Mouse (Mus musculus) megakaryocyte, embryonic 14.5 days (primary cell): ENCODE results near the gene Cct3.
"Not testable (repeated sequence)": the region's sequence is repeated elsewhere in the genome, so short reads cannot be mapped to it uniquely, and the experiment has no call there.

ENCODE experiments used
- FLI1 ChIP-seq: IDR thresholded peaks from 2 replicates; pipeline ENCODE4 v1.6.1; 2012; ENCODE audit warnings: low read length, inconsistent platforms, mixed read lengths
- GATA1 ChIP-seq: IDR thresholded peaks from 3 replicates; pipeline ENCODE4 v1.6.1; 2012; ENCODE audit warnings: mixed read lengths, low read length, inconsistent platforms, borderline replicate concordance

DNA sequence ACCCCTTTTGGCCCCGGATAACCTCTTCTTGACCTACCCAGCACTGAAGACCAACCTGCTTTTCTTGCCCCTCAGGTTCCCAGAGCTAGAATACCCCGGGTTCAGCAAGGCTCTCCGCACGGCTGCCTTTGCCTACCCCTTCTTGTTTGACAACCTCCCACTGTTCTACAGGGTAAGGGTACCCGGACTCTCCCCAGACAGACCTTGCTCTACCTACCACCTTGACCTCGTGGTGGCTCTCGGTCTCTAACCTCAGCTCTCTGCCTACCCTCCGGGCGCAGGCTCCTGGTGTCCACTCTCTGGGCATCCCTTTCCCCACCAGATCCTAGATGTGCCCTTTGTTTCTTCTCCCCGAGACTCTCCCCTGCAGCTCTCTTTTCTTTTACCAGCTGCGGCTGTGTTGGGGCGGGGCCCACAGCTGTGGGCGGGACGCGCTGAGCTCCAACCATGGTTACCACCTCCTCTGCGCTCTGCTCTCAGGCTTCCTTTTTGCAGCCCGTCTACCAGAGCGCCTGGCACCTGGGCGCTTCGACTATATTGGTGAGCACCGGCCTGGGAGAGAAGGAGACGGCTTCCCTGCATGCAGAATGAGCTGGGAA, 70.0 kb downstream of the Cct3 start:
- not testable (repeated sequence) for TF ChIP-seq GATA1, FLI1
